Mouse (Mus musculus): ENCODE data around the gene Adcy5. TPM values are rescaled to one million over a fixed set of nuclear protein-coding genes. Genes with fewer than 3 reads are reported as not detected.
A peak's percentile ranks its signal among the peaks of the same experiment; 100 is the strongest.

Adcy5 gene
- total RNA-seq, 2 experiments from 2014 or later, result 1.6 to 1.8 TPM

GRCm38 (mm10) chr16:35193357-35193756 is 38.7 kb downstream of the Adcy5 start:
- no peak for DNase-seq
- Histone ChIP-seq H3K27ac (no peak overlapping the region), H3K4me3 (no peak overlapping the region)
- TF ChIP-seq CTCF (IDR thresholded peaks at IDR 0.05), result no peak
- intact Hi-C loops (cut with DNase I), result no loop called here

DNA sequence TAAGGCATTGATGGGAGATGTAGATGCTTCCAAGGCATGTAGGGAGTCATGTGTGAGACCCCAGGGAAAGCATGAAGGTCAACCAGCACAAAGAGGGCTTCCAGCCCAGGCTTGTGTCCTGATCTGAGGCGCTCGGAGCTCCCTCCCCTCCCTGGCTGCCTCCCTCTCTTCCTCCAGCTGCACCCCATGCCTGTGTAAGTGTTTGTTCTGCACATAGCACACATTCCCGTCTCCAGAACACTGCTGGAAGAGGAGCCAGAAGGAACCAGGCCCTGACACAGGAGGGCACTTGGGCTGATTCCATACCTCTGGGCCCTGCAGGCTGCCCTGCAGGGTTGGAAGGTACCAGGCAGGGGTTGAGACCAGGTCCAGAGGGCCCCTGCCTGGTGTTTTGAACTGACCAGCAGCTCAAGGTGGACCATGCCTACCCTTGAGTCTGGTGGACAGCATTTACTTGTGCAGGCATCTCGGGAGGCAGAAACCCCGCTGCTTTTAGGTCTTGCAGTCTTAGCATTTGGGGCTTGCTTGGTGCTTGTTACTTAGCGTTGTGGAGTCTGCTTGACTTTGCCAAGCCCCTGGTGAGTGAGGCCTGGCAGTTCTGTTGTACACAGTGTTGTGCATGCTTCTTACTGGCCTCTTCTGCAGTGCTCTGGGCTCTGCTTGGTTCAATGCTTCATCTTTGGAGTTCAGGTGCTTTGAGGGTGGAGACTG is 45.2 kb downstream of the Adcy5 start:
- no peak for TF ChIP-seq CTCF (IDR thresholded peaks at IDR 0.05)
- intact Hi-C loops (cut with DNase I), result no loop called here
- H3K27ac ChIP-seq, result no peak overlapping the region

DNA sequence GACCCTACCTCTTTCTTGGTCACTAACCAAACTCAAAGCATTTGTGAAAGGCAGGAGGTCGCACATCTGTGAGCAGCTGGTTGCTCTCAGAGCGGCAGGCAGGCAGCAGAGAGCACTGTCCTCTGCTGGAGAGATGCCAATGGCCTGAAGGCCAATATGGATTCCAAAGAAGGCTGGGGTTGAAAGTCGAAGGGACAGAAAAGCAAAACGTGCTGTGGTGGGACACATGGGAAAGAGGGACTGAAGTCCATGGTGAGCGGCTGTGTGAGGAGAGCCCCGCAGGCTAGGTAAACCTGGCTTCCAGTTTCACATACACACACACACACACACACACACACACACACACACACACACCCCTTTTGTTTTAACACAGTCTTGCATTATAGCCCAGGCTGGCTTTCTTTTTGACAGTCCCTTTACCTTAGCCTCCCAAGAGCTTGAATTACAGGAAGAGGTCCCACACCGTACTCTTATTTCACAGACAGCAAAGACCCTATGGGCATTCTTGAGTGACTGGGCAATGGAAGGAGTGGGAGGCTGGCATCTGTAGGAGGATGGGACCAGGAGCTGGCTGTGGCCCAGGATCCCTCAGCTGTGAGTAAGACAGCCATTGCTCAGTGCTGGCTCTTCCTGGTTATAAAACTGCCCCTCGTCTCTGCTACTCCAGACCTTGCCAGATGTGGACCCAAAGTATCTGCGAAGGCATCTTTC is 45.9 kb downstream of the Adcy5 start:
- no peak for DNase-seq
- Histone ChIP-seq H3K27ac (no peak overlapping the region), H3K4me3 (no peak overlapping the region)
- TF ChIP-seq CTCF (IDR thresholded peaks at IDR 0.05), result no peak
- intact Hi-C loops (cut with DNase I), result no loop called here

More for the DNA sequence above, 45.2 kb downstream of the Adcy5 start:
- DNase-seq, result no peak
- no peak overlapping the region for H3K4me3 ChIP-seq

DNA sequence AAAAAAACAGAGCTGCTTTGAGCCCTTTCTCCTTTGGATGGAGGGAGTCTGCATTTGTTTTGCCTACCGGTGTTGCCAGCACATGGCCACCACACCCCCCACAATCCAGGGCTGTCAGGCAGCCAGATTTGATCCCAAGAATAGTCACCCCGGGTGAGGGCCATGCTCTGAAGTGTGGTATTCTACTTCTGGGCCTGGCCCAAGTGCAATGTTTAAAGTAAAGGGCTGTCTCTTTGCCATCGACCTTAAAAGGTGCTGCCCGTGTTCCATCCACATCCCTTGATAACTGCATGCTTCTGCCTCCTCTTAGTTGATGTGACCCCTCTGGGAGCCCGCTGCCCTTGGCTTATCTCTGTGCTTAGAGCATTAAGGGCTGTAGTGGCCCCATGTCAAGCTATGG is 46.6 kb downstream of the Adcy5 start:
- intact Hi-C loops (cut with DNase I), result no loop called here
- no peak for TF ChIP-seq CTCF (IDR thresholded peaks at IDR 0.05)
- no peak overlapping the region for H3K27ac ChIP-seq

GRCm38 (mm10) chr16:35203511-35203910 is 48.8 kb downstream of the Adcy5 start:
- H3K27ac ChIP-seq, result no peak overlapping the region
- intact Hi-C loops (cut with DNase I), result no loop called here
- no peak overlapping the region for H3K4me3 ChIP-seq
- DNase-seq, result no peak
- TF ChIP-seq CTCF (IDR thresholded peaks at IDR 0.05), result no peak

More for the DNA sequence above, 46.6 kb downstream of the Adcy5 start:
- no peak overlapping the region for H3K4me3 ChIP-seq
- DNase-seq, result no peak

- DNase-seq, result no peak
- intact Hi-C loops (cut with DNase I), result no loop called here
- no peak for TF ChIP-seq CTCF (IDR thresholded peaks at IDR 0.05)
- no peak overlapping the region for H3K4me3 ChIP-seq
- no peak overlapping the region for H3K27ac ChIP-seq
Observed at GRCm38 (mm10) chr16:35205681-35206080, 51.0 kb downstream of the Adcy5 start.

DNA sequence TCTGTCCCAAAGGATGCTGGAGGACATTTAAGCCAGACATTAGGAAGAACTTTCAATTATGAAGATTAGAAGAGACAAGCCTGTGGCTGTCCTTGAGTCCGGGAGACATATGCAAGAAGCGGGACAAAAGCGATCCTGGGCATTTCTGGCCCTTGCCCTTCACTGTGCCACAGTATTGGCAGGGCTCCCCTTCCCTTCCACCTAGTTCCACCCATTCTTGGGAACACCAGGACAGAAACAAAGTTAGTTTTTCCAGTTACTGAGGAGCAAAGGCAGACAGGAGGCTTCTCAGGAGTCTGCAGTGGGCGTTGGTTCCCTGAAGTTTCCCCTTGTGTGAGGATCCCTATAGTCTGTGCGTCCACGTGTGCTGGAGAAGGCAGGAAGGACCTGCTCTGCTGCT is 51.7 kb downstream of the Adcy5 start:
- no peak for DNase-seq
- Histone ChIP-seq H3K27ac (no peak overlapping the region), H3K4me3 (no peak overlapping the region)
- TF ChIP-seq CTCF (IDR thresholded peaks at IDR 0.05), result no peak
- intact Hi-C loops (cut with DNase I), result no loop called here

DNA sequence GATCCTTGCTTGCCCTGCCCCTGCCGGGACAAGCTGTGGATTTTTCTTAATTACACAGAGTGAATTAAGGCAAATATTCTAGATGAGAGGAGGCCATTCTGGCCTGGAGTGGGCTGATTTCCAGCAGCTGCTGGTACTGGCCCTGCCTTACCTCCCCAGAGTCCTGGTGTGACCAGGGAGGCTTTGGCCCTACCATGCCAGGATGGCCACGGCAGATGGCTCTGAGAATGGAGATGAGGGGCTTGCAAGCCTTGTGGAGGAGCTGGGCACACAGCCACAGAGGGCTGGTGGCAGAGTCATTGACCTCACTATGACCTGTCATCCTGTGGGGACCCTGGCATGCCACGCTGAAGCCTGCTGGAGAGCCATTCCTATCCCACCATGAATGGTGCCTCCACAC is 54.1 kb downstream of the Adcy5 start:
- TF ChIP-seq CTCF (IDR thresholded peaks at IDR 0.05), result no peak
- intact Hi-C loops (cut with DNase I), result no loop called here
- H3K27ac ChIP-seq, result no peak overlapping the region

DNA sequence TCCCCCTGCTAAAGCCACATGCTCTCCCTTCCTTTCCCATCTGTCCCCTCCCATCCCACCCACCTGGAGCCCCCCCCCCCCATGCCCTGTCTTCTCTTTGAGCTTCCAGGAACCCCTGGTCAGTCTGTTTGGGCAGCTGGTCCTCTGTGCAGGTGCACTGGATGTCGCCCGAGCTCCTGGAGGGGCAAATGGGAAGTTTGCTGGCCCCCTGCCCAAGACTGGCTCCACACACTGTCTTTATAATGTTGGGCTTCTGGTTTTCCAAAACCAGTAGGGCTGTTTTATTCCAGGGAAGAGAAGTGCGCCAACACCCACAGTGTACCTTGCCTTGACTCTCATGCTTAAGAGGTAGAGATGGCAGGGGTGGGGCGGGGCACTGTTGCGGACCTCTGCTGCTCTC is 55.1 kb downstream of the Adcy5 start:
- DNase-seq, result no peak
- no peak for TF ChIP-seq CTCF (IDR thresholded peaks at IDR 0.05)
- intact Hi-C loops (cut with DNase I), result no loop called here
- Histone ChIP-seq H3K27ac (no peak overlapping the region), H3K4me3 (no peak overlapping the region)

More for the DNA sequence above, 54.1 kb downstream of the Adcy5 start:
- H3K4me3 ChIP-seq, result no peak overlapping the region
- no peak for DNase-seq

- H3K27ac ChIP-seq, result peak overlapping the region; percentile 28; the same call in 1 of the 2 replicates
- no peak for TF ChIP-seq CTCF (IDR thresholded peaks at IDR 0.05)
- no peak overlapping the region for H3K4me3 ChIP-seq
- no peak for DNase-seq
- intact Hi-C loops (cut with DNase I), result no loop called here
Observed at GRCm38 (mm10) chr16:35215047-35215446, 60.4 kb downstream of the Adcy5 start.

DNA sequence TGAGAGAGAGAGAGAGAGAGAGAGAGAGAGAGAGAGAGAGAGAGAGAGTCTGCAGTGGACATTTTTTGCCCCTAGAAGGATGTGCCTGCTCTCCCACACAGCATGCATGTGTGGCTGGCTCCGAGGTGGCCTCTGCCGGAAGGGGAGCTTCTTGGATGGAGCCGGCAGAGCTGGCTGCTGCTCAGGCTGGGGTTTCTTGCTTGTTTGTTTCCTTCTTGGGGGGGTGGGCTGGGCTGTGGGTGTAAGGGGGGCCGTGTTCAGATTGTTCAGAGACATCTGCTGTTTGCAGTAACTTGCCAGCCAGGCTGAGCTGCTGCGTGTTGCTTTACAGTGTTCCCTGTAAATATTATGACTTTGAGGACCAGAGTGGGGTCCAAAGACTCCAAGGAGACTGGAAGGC is 60.8 kb downstream of the Adcy5 start:
- H3K27ac ChIP-seq, result peak overlapping the region; percentile 62; the same call in 1 of the 2 replicates
- intact Hi-C loops (cut with DNase I), result no loop called here
- DNase-seq, result peak; percentile 37
- H3K4me3 ChIP-seq, result no peak overlapping the region
- no peak for TF ChIP-seq CTCF (IDR thresholded peaks at IDR 0.05)

- Histone ChIP-seq H3K4me3 (no peak overlapping the region), H3K27ac (peak overlapping the region; percentile 62; the same call in 1 of the 2 replicates)
- DNase-seq, result peak; percentile 38
- no peak for TF ChIP-seq CTCF (IDR thresholded peaks at IDR 0.05)
- intact Hi-C loops (cut with DNase I), result no loop called here
Observed at GRCm38 (mm10) chr16:35216826-35217491, 62.3 kb downstream of the Adcy5 start.

- no peak for DNase-seq
- H3K27ac ChIP-seq, result no peak overlapping the region
Observed at GRCm38 (mm10) chr16:35220412-35220811, 65.7 kb downstream of the Adcy5 start.

More at GRCm38 (mm10) chr16:35220412-35220811, 65.7 kb downstream of the Adcy5 start:
- H3K4me3 ChIP-seq, result no peak overlapping the region
- no peak for TF ChIP-seq CTCF (IDR thresholded peaks at IDR 0.05)
- intact Hi-C loops (cut with DNase I), result no loop called here
